Mouse (Mus musculus) c-Kit-positive CD71-positive TER-119-positive erythroid progenitor cells, embryonic 14.5 days (primary cell): ENCODE results near the gene Gm10553.
"Not testable (repeated sequence)": the region's sequence is repeated elsewhere in the genome, so short reads cannot be mapped to it uniquely, and the experiment has no call there.

Source experiments
- DNase-seq: peaks from one replicate; pipeline ENCODE4 v3.0.0-alpha.2; 2013; ENCODE audit warnings: low spot score

Gm10553 gene

DNA sequence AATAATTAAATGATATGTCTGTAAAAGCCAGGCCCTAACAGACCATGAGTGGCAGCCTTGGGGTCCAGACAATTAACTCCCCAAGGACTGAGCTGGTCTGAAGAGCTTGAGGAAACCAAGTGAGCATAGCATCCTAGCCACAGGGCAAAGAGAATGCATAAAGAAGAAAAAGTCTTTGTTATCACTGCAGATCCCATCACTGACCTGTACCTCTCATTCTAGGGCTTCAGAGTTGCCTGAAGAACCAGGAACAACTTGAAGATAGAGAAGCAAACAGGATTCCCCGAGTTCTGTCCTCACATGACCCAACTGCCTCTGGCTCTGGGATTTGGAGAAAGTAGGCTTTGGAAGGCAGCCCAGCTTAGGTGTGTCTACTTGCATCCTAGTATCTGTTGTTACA is at the start of gene Gm10553:
Gene Gm10553, plus strand, starts transcription at position 301 of the 400 bp plus-strand sequence.
- not testable (repeated sequence) for DNase-seq

DNA sequence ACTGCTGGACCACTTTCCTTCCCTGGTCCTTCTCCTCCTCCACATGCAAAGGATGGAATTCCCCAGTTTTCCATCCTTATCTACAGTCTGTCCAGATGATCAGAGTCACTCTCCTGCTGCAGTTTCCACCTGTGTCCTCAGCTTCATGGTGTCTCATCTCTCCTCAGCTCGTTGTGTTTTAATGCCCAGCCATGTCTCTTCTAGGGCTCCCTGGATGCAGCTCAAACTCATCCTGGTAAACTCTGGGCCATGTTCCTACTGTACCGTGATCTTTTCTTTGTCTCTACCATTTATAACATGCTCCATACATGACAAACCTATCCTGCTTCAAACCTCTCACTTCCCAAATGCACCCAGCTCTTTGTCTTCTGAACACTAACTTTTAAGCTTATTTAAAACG is 28.3 kb upstream of the Gm10553 start:
- DNase-seq = not testable (repeated sequence)

DNA sequence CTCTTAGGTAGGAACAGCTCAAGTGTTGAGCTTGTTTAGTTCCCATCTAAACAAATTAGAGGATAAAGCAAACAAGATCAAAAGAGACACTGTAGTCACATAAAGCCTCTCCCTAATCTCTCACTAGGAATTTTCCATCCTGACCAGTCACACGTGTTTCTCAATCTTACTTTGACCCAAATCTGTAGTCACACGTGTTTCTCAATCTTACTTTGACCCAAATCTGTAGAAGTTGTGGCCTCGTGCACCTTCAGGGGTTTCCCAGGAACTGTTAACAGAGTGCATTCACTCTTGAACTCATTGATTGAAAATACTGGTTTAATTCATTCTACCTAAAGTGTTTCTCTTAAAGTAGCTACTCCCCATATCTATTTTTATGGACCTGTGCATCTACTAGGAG is 26.9 kb upstream of the Gm10553 start:
- DNase-seq = not testable (repeated sequence)

DNA sequence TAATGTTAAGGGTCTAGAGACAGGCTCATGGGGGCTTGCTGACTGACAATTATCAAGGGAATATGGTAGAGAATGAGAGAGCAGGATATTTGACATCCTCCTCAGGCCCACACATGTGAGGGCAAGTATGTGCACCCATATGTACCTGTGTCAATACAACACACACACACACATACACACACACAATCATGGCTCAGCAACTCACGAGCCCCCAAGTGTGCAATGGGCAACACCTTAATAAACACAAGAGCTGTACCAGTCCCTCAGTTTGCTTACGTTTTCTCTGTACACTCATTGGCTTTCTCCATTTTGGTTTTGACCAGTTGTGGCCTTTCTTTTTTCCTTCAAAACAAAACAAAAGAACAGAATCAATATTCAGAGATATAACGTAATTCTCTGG is 15.2 kb upstream of the Gm10553 start:
- DNase-seq = not testable (repeated sequence)

DNA sequence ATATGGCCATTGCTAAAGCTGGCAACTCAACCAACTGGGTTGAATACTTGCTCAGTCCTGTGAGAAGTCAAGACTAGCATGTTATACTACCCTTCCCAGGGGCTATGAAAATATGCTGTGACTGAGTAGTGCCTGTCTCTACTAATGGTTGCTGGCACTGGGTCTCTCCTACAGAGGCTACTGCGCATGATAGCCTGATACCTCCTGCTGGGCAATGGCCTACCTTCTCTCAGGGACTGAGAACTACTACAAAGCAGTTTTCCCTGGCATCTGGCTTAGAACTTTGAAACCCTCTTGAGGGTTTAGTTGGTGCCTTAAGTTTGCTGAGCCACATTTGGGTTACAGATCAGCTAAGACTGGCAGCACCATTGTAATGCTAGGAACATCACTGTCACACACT is 13.8 kb upstream of the Gm10553 start:
- not testable (repeated sequence) for DNase-seq

DNA sequence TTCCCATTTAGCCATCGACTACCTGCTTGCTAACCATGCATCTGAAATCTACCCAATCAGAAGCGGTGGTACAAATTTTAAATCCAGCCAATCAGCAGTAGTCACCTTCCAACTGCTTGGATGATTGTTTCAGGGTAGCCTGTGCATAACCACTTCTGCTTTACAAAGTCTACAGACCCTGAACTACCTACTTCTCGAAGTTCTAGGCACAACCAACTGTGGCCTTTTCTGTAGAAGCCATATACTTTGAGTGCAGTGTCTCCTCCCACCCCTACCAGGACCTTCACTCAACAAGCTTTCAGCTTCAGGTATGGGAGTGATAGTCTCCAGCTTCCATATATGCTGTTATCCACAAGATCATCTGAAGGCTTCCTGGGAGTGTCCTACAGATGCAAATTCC is 7.8 kb upstream of the Gm10553 start:
- DNase-seq = not testable (repeated sequence)

DNA sequence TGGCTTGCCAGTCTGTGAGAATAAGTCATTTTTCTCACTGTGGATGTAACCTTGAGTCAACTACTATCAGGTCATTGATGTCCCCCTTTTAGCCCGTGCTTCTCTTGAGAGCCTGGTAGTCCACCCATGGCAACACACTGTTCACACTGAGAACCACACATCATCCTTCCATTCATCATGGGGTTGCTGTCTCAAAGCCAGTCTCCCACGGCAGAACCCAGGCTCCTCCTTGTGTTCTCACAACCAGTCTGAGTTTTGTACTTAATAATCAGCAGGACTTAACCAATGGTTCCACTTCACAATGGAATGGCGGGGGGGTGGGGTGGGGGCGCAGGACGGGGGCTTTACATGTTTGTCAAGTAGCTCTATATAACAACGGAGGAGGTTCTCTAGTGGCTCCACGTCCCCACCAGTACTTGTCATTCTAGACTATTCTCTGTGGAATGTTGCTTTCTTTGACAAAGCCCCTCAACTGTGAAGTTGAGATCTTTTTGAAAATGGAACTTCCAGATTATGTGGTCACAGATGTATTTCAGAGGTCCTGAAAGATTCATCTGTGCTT is 6.9 kb upstream of the Gm10553 start:
- DNase-seq = not testable (repeated sequence)

DNA sequence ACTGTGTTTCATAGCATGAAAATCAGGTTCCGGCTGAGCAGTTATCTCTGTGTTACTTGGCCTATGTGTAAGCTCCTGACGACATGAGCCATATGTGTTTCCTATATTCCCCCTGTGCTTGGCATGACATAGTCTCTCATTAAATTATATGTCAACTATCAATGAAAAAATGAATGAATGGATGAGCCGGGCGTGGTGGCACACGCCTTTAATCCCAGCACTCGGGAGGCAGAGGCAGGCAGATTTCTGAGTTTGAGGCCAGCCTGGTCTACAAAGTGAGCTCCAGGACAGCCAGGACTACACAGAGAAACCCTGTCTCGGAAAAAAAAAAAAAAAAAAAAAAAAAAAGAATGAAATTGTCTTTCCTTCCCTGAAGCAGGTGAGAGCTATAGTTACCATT is 883 bp upstream of the Gm10553 start:
- DNase-seq = not testable (repeated sequence)

DNA sequence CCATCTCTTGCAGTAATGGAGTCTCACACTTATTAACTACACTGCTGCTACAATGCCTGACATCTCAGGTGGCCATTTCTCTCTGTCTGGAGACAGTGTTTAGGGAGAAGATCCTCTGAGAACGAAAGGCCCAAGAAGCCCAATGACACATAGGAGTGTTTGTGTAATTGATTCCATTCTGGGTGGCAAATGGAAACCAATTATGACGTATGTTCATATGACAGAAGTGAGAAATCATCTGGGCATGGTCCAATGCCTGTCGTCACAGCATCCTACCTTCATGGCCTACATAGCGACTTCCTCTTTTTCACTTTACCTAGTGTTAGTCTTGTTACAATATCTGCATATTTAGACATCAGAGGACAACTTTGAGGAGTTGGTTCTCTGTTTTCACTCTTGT is 1.8 kb downstream of the Gm10553 start:
- not testable (repeated sequence) for DNase-seq

DNA sequence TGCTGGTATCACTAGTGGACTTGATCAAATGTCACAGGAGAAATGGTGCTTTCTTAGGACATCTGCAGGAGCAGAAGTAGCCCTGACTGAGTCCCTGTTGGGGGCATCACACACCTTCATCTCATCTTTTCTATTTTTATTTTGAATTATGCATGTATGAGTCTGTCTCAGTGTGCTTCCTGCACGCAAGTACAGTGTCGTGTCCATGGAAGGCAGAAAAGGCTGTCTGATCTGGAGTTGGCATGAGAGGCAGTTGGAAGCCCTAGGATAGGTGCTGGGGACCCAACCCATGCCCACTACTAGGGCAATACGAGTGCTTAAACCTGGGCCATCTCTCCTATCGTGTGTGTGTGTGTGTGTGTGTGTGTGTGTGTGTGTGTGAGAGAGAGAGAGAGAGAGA is 5.4 kb downstream of the Gm10553 start:
- not testable (repeated sequence) for DNase-seq

DNA sequence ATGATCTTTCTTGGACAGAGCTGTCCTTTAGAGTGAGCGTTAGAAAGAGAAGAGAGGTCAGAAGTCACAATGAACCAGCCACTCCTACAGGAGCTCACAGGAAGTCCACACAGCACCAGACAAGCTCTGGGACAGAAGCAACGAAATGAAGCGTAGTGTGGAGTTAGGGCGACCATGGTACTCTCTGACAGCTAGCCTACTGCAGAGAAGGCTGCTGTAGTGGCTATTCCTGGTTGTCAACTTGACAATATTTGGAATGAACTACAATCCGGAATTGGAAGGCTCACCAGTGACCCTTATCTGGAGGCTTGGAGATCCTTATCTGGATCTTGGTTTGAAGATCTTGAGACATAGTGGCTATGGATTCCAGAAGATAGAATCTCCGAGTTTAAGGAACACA is 6.0 kb downstream of the Gm10553 start:
- DNase-seq = not testable (repeated sequence)

DNA sequence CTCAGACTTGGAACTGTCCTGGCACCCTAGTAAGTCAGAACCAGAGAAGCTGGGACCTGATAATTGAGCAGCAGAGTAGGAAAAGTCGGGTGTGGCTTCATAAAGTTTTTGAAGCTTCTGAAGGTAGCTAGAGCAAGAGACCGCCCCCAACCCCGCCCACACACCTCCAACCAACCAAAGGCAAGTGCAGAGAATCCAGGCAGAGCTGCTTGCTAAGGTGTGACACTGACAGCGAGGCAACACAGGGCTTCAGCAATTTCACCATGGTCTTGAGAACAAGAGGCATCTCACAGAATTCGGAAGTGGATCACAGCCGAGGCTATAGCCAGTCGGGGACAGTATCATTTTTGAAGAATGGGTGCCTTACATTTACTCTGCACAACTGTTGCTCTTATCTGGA is 9.8 kb downstream of the Gm10553 start, which contains the start of gene A530032D15Rik:
Gene A530032D15Rik, minus strand, starts transcription at position 101 of the 400 bp plus-strand sequence.
- DNase-seq = not testable (repeated sequence)

DNA sequence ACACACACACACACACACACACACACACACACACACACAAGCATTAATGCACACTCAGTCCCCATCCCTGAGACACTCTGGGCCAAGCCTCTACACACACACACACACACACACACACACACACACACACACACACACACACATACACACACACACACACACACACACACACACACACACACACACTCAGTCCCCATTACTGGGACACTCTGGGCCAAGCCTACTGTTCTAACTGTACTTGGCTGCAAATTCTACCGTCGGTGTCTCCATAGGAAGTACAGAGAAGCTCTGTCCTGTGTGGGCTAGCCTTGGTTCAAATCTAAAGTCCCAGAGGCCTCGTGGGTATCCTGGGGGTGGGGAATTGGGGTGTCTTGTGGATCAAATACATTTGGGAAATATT is 10.9 kb downstream of the Gm10553 start:
- not testable (repeated sequence) for DNase-seq

DNA sequence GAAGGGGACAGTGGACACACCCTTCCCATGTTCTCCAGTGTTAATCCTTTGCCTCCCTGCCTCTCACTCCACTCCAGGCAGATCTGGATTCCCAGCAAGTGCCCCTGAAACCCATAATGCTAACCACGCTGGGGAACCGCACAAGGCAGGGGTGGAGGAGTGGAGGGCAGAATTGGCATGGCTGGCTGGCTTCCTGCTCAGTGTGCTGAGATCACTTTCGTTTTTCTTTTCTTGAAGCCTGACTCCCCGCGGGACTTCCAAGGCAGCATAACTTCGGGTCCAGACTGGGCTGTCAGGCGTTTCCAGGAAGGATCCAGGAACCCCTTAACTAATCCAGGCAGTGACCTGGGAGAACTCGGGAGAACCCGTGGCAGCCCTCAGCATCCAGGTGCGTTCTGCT is 11.6 kb downstream of the Gm10553 start:
- not testable (repeated sequence) for DNase-seq

DNA sequence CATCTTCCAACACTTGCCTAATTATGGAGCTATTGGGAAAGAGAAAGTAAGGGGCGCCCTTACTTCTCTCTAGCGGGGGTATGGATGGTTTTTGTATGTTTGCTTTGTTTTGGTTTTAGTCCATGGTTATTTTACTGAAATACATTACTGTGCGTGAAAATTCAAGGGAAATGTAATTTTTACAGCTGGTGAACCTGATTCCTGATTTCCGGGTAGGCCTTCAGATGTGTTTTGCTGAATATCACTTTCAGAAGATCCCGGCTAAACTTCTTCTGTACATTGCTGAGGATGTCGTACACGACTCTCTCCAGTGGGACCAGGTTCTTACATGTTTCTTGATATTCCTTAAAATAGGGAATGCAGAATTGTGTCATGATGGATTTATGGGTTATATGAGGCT is 12.3 kb downstream of the Gm10553 start:
- not testable (repeated sequence) for DNase-seq

DNA sequence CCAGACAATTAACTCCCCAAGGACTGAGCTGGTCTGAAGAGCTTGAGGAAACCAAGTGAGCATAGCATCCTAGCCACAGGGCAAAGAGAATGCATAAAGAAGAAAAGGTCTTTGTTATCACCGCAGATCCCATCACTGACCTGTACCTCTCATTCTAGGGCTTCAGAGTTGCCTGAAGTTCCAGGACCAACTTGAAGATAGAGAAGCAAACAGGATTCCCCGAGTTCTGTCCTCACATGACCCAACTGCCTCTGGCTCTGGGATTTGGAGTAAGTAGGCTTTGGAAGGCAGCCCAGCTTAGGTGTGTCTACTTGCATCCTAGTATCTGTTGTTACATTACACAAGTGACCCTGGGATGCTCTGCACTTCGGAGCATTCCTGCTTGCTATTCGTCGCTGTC is 12.9 kb downstream of the Gm10553 start:
- DNase-seq = not testable (repeated sequence)

DNA sequence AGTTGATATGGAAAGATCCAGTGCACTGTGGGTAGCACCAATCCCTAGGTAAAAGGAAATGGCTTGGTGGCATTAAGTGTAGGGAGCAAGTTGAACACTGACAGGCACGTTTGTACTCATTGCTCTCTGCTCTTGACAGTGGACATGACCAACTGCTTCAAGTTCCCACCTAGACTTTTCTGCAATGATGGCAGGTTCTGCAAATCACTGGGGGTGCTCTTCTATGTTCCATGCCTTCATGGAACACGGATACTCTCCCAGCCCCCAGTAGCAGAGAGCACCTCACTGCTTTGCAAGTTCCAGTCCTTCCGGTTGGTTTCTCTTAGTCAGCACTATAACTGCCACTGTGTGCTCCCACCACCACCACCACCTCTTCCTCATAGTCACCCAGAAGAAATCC is 14.1 kb downstream of the Gm10553 start:
- DNase-seq = not testable (repeated sequence)

DNA sequence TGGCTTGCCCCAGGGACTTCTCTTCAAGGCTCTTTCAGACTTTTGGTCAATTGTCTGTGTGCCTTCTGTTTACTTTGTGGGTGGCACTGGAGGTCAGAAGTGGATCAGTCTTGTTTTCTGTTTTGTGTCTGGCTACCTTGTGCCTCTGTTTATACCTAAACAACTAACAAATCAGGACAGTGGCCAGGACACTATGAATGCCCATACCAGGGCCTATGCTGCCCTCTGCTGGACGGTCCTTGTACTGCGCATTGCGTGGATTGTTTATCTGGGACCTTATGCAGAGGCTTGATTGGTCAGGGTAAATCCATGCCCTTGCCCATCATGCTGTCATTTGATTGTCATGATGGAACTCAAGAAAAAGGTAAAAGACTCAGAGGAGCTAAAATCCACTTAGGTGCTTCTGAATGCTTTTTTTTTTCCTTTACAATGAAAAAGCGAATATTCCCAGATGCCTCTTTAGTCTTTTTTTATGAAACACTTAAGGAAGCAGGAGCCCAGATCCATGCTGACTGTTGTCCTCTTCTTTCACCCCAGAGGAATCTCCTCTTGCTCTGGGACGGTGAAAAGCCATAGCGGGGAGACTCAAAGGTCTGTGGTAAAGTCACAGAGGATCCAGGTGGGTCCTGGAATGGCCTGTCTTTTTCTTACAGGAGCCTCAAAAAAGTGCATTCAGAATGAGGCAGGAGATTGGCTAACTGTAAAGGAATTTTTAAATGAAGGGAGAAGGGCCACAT is 14.9 kb downstream of the Gm10553 start:
- not testable (repeated sequence) for DNase-seq

DNA sequence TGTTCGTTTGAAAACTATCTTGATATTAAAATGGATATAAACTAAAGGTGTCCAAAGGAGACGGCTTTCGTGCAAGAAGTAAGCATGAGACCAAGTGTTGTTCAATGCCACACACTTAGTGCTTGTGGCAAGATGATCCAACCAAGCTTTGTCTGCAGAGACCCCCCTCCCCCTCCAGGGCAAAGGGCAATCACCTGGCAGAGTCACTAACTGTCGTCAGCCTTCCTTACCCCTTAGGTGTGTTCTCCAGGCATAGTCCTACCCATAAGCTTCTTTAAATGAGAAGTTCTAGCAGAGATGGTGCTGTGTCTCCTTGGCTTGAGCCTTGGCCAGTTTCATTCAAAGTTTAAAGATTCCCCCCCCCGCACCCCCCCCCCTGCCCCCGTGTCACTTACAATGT is 17.6 kb downstream of the Gm10553 start:
- not testable (repeated sequence) for DNase-seq

DNA sequence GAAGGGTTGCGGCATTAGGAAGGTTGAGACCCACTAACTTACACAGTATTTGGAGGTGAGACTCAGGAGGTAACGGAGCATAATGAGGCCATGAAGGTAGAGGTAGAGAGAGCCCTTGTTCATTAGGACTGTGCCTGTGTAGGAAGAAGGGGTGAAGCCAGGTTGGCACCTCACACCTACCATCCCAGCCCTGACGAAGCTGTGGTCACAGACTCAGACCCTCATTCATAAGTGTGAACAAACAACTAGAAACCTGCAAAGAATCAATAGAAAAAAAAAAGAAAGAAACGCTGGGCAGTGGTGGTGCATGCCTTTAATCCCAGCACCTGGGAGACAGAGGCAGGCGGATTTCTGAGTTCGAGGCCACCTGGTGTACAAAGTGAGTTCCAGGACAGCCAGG is 18.4 kb downstream of the Gm10553 start:
- DNase-seq = not testable (repeated sequence)

DNA sequence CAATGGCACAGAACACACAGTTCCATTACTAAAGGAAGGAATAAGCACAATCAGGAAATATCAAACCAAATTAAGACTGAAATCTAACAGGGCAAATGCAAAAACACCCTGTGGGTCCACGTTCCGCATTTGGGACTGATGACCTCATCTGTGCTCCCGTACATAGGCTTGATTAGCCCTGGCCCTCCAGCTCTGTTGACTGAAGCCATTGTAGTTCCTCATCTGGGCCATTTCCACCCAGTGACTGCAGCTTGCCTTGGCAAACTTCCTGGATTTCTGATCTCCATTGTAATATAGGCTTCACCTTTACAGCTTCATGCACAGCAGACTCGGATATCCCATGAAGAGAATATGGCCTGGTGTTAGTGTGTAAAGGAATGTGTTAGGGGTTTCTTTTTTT is 21.9 kb downstream of the Gm10553 start:
- DNase-seq = not testable (repeated sequence)

DNA sequence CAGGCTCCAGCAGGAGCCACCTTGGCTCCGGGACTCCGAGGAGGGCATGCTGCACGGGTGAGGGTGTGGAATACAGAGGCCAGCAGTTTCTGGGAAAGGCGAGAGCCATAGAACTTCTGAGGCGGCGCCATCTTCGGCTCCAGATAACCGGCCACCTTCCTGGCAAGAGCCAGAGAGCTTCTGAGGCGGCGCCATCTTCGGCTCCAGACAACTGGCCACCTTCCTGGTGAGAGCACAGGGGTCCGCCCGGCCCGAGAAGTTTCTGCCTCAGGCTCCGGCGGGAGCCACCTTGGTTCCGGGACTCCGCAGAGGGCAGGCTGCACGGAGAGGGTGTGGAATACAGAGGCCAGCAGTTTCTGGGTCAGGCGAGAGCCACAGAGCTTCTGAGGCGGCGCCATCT is 33.7 kb downstream of the Gm10553 start:
- not testable (repeated sequence) for DNase-seq
